Mouse (Mus musculus) testis, adult 2 months (tissue): ENCODE data around the gene Mast3. TPM values are rescaled to one million over a fixed set of nuclear protein-coding genes. Genes with fewer than 3 reads are reported as not detected.

ENCODE experiments used
- H3K27ac ChIP-seq: fragments of 200-500 bp; 2 replicates; pipeline ENCODE4 v1.5.1; 2012; ENCODE audit warnings: low read depth, low read length; ENCODE audit not compliant: control insufficient read depth, insufficient read depth
- H3K27me3 ChIP-seq: fragments of 200-500 bp; 2 replicates; pipeline ENCODE4 v1.6.1; 2012; ENCODE audit warnings: mild to moderate bottlenecking, low read length, moderate library complexity; ENCODE audit not compliant: control insufficient read depth, insufficient read depth
- H3K36me3 ChIP-seq: fragments of 200-500 bp; 2 replicates; pipeline ENCODE4 v1.6.1; 2012; ENCODE audit warnings: mild to moderate bottlenecking, low read length; ENCODE audit not compliant: control insufficient read depth, insufficient read depth
- H3K4me1 ChIP-seq: fragments of 200-500 bp; 2 replicates; pipeline ENCODE4 v1.6.1; 2012; ENCODE audit warnings: low read length; ENCODE audit not compliant: control insufficient read depth, insufficient read depth
- H3K4me3 ChIP-seq: fragments of 200-500 bp; 2 replicates; pipeline ENCODE4 v1.5.1; 2012; ENCODE audit warnings: low read depth, mild to moderate bottlenecking, low read length, moderate library complexity, mixed read lengths; ENCODE audit not compliant: control insufficient read depth
- CTCF ChIP-seq: fragments of 200-500 bp; IDR thresholded peaks from 2 replicates; pipeline ENCODE4 v1.5.1; 2012; ENCODE audit warnings: low read depth, mild to moderate bottlenecking, inconsistent platforms, low read length, moderate library complexity; ENCODE audit not compliant: control insufficient read depth, insufficient read depth, insufficient replicate concordance
- POLR2A ChIP-seq: fragments of 200-500 bp; IDR thresholded peaks from 2 replicates; pipeline ENCODE4 v1.6.1; 2012; ENCODE audit warnings: low read depth, mild to moderate bottlenecking, inconsistent platforms, low read length, moderate library complexity; ENCODE audit not compliant: control insufficient read depth
- polyA plus RNA-seq: library from polyadenylated mRNA; depleted of rRNA; stranded (reverse); fragments of >200 nt; gene quantifications from 2 replicates; pipeline ENCODE4 v1.2.3, GENCODE M21; 2012

Mast3 gene
- polyA plus RNA-seq, 1 experiment, result 11.0 TPM

GRCm38 (mm10) chr8:70841147-70842072 is 36.6 kb upstream of the Mast3 start:
- Histone ChIP-seq H3K27me3 (no peaks in the 10 kb centered on the region), H3K4me3 (no peak overlapping the region; the same call in 1 of the 2 replicates), H3K27ac (no peak overlapping the region), H3K36me3 (no peaks in the 10 kb centered on the region), H3K4me1 (peaks cover 17% of the 10 kb centered on the region)
- TF ChIP-seq POLR2A (no peak), CTCF (peak; percentile 97)

GRCm38 (mm10) chr8:70840590-70840989 is 35.7 kb upstream of the Mast3 start:
- no peaks in the 10 kb centered on the region for H3K27me3 ChIP-seq
- H3K4me3 ChIP-seq, result no peak overlapping the region
- TF ChIP-seq POLR2A, result no peak
- no peaks in the 10 kb centered on the region for H3K36me3 ChIP-seq
- no peak overlapping the region for H3K27ac ChIP-seq
- peaks cover 17% of the 10 kb centered on the region for H3K4me1 ChIP-seq

GRCm38 (mm10) chr8:70839408-70840351 is 34.8 kb upstream of the Mast3 start, which contains the start of gene Arrdc2:
Arrdc2 (minus strand) TSS chr8:70839720.
- TF ChIP-seq CTCF (no peak), POLR2A (peak; percentile 98)
- Histone ChIP-seq H3K4me1 (peaks cover 17% of the 10 kb centered on the region), H3K4me3 (peak within 1 kb of the TSS; percentile 96), H3K27me3 (no peaks in the 10 kb centered on the region), H3K36me3 (no peaks in the 10 kb centered on the region), H3K27ac (peak within 1 kb of the TSS; percentile 97)

GRCm38 (mm10) chr8:70838654-70839407 is 34.0 kb upstream of the Mast3 start:
- H3K36me3 ChIP-seq, result no peaks in the 10 kb centered on the region
- no peaks in the 10 kb centered on the region for H3K27me3 ChIP-seq
- H3K4me1 ChIP-seq, result peaks cover 17% of the 10 kb centered on the region
- TF ChIP-seq CTCF, result no peak
- no peak for TF ChIP-seq POLR2A
- peak overlapping the region; percentile 96 for H3K4me3 ChIP-seq
- H3K27ac ChIP-seq, result peak overlapping the region; percentile 97

- Histone ChIP-seq H3K4me1 (peaks cover 17% of the 10 kb centered on the region), H3K27ac (no peak overlapping the region), H3K27me3 (no peaks in the 10 kb centered on the region), H3K36me3 (no peaks in the 10 kb centered on the region), H3K4me3 (no peak overlapping the region)
- TF ChIP-seq CTCF (no peak), POLR2A (no peak)
These were observed 31.8 kb upstream of the Mast3 start for GRCm38 (mm10) chr8:70836666-70837065.

- Histone ChIP-seq H3K27ac (no peak overlapping the region), H3K4me1 (peaks cover 7% of the 10 kb centered on the region), H3K4me3 (peak overlapping the region; percentile 54), H3K36me3 (no peaks in the 10 kb centered on the region), H3K27me3 (no peaks in the 10 kb centered on the region)
- TF ChIP-seq CTCF, result no peak
- TF ChIP-seq POLR2A, result no peak
These were observed 29.2 kb upstream of the Mast3 start for GRCm38 (mm10) chr8:70834071-70834470.
